ENCODE assay signal across 40 mouse cellular contexts in the genomic region with DNA sequence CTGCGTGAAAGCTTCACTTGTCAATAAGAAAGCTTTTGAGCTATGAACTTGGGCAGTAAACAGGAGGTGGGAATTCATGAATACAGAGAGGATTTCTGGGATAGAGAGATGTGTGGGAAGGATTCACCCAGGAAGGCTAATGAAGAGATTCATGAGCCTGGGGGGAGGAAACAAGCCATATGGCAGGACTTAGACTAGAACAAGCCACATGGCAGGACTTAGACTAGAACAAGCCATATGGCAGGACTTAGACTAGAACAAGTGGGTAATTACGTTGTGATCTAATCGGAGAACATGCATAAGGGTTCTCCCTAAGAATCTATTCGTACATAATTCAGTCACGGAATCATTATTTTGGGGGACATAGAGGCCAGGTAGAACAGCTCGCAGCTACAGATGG. TPM values are rescaled to one million over a fixed set of nuclear protein-coding genes. Genes with fewer than 3 reads are reported as not detected.
DNase-seq lines count a peak whose midpoint lies in the region; ATAC-seq and TF ChIP-seq lines count a peak whose summit lies in the region.
"Had no signal": no experiment of that assay in that cellular context is flagged by ENCODE, and none has a peak within 500 bp of the region (broad histone marks: within the 10 kb centered on the region; RNA-seq: fewer than 3 reads in every experiment).

No protein-coding gene starts in this region.

- H3K27me3 ChIP-seq in hindbrain, postnatal 0 days (ENCODE audit: insufficient read depth, low read length), result no peaks in the 10 kb centered on the region
- H3K27me3 ChIP-seq in hindbrain, embryonic 13.5 days, result no peaks in the 10 kb centered on the region
- H3K27me3 ChIP-seq: embryonic facial prominence, embryonic 12.5 days; forebrain, embryonic 15.5 days; heart, embryonic 13.5 days; hindbrain, embryonic 15.5 days; limb, embryonic 12.5 days; liver, embryonic 15.5 days had no signal

- TF ChIP-seq CTCF in hindbrain, postnatal 0 days (IDR thresholded peaks at IDR 0.05; ENCODE audit: low read depth), result no peak

- no peak overlapping the region for H3K9ac ChIP-seq in hindbrain, postnatal 0 days (replicated peaks; ENCODE audit: low read length)
- no peak overlapping the region for H3K9ac ChIP-seq in hindbrain, embryonic 13.5 days
- H3K9ac ChIP-seq: embryonic facial prominence, embryonic 12.5 days; forebrain, embryonic 15.5 days; heart, embryonic 13.5 days; hindbrain, embryonic 15.5 days; limb, embryonic 12.5 days; liver, embryonic 15.5 days; lung, embryonic 14.5 days had no signal

- H3K4me2 ChIP-seq in hindbrain, postnatal 0 days (ENCODE audit: low read depth, low read length), result no peak overlapping the region
- no peak overlapping the region for H3K4me2 ChIP-seq in hindbrain, embryonic 13.5 days
- H3K4me2 ChIP-seq: embryonic facial prominence, embryonic 12.5 days; forebrain, embryonic 15.5 days; heart, embryonic 13.5 days; hindbrain, embryonic 15.5 days; limb, embryonic 12.5 days; liver, embryonic 15.5 days; lung, embryonic 14.5 days had no signal

- no peaks in the 10 kb centered on the region for H3K9me3 ChIP-seq in hindbrain, postnatal 0 days (ENCODE audit: low read length)
- no peaks in the 10 kb centered on the region for H3K9me3 ChIP-seq in hindbrain, embryonic 13.5 days
- H3K9me3 ChIP-seq: embryonic facial prominence, embryonic 12.5 days; forebrain, embryonic 10.5 days; forebrain, embryonic 15.5 days; G1E; heart, embryonic 13.5 days; hindbrain, embryonic 15.5 days; limb, embryonic 12.5 days; liver, embryonic 15.5 days had no signal

- H3K36me3 ChIP-seq in hindbrain, postnatal 0 days (ENCODE audit: insufficient read depth, low read length), result no peaks in the 10 kb centered on the region
- no peaks in the 10 kb centered on the region for H3K36me3 ChIP-seq in hindbrain, embryonic 13.5 days
- H3K36me3 ChIP-seq: embryonic facial prominence, embryonic 12.5 days; forebrain, embryonic 10.5 days; forebrain, embryonic 15.5 days; G1E; heart, embryonic 13.5 days; hindbrain, embryonic 15.5 days; limb, embryonic 12.5 days; liver, embryonic 15.5 days had no signal

- H3K4me1 ChIP-seq in hindbrain, postnatal 0 days (ENCODE audit: insufficient read depth, low read length), result no peaks in the 10 kb centered on the region
- H3K4me1 ChIP-seq in hindbrain, embryonic 13.5 days (replicated peaks), result no peaks in the 10 kb centered on the region
- H3K4me1 ChIP-seq: embryonic facial prominence, embryonic 12.5 days; forebrain, embryonic 10.5 days; forebrain, embryonic 15.5 days; heart, embryonic 13.5 days; hindbrain, embryonic 15.5 days; limb, embryonic 12.5 days; liver, embryonic 15.5 days had no signal

- DNase-seq in cerebellum, adult 11 months, result peak; percentile 16
- no peak for DNase-seq in cerebellum, postnatal 25 days
- DNase-seq in hindbrain, postnatal 0 days (ENCODE audit: low spot score), result peak; percentile 3
- peak; percentile 93 for DNase-seq in brain, adult 2 months (ENCODE audit: low read depth, low spot score)
- DNase-seq in layer of hippocampus, adult 8-10 months (ENCODE audit: low spot score in 2 of 2), result peak; percentile 51 to 65
- DNase-seq in ovary, postnatal 10 days (ENCODE audit: low spot score), result no peak
- DNase-seq: adrenal gland, adult 8-10 months; embryo, embryonic 11 days; gastrocnemius, postnatal 10 days; heart, postnatal 10 days; kidney, adult 18-20 months; kidney, postnatal 36 days; lung, embryonic 14.5 days; lung, postnatal 14 days; midbrain, embryonic 14.5 days; thymus, adult 18-20 months; thymus, postnatal 25 days had no signal

- WGBS in hindbrain, postnatal 0 days, result 88% methylated on average over 6 of the region's 6 CpGs
- WGBS in hindbrain, embryonic 13.5 days, result 96% methylated on average over 6 of the region's 6 CpGs

- H3K4me3 ChIP-seq in hindbrain, postnatal 0 days (ENCODE audit: low read length), result no peak overlapping the region
- no peak overlapping the region for H3K4me3 ChIP-seq in hindbrain, embryonic 13.5 days
- H3K4me3 ChIP-seq: embryonic facial prominence, embryonic 12.5 days; forebrain, embryonic 10.5 days; forebrain, embryonic 15.5 days; heart, embryonic 13.5 days; hindbrain, embryonic 15.5 days; left cerebral cortex, adult 2 months; limb, embryonic 12.5 days; liver, embryonic 15.5 days had no signal

- no peak overlapping the region for H3K27ac ChIP-seq in hindbrain, postnatal 0 days
- H3K27ac ChIP-seq in hindbrain, embryonic 13.5 days, result no peak overlapping the region
- H3K27ac ChIP-seq: embryonic facial prominence, embryonic 12.5 days; forebrain, embryonic 10.5 days; forebrain, embryonic 15.5 days; heart, embryonic 13.5 days; hindbrain, embryonic 15.5 days; left cerebral cortex, adult 2 months; limb, embryonic 12.5 days; liver, embryonic 15.5 days had no signal

- no peak for ATAC-seq in hindbrain, postnatal 0 days
- no peak for ATAC-seq in hindbrain, embryonic 13.5 days (ENCODE audit: low FRiP score)
- ATAC-seq in erythroblast, adult 5-6 weeks (replicated peaks; ENCODE audit: low FRiP score, poor library complexity, severe bottlenecking), result no peak
- ATAC-seq: forebrain, embryonic 15.5 days had no signal

RNA-seq across cellular contexts. Expression of a gene that starts 1.0 kb away (rescaled TPM):
- not detected in 2 replicates for total RNA-seq in hindbrain, postnatal 0 days (2014; rRNA removed)
- not detected in 2 replicates for polyA plus RNA-seq in hindbrain, postnatal 0 days (2015; fragmentation: Nextera tagmentation; extraction: Ambion mirVana)
- not detected in 2 replicates for polyA plus RNA-seq in hindbrain, embryonic 13.5 days (2015; fragmentation: Nextera tagmentation; extraction: Ambion mirVana)
- not detected for total RNA-seq in layer of hippocampus, adult 8-10 months (2022)
- not detected in 2 replicates for total RNA-seq in erythroblast, adult 5-6 weeks (2015; ENCODE audit: low replicate concordance)
- total RNA-seq in erythroblast, adult 5-6 weeks (2017; ENCODE audit: low replicate concordance), result not detected in 2 replicates
- total RNA-seq: adrenal gland, adult 8-10 months; adrenal gland, postnatal 4 days; G1E; gastrocnemius, postnatal 10 days; heart, adult 8-10 months; heart, postnatal 10 days; hematopoietic stem cell, adult 5-6 weeks; left cerebral cortex, adult 2 months; left cerebral cortex, postnatal 25 days; liver, adult 2 months; monocyte, adult 5-6 weeks had no signal
- polyA plus RNA-seq: cerebellum, adult 2 months; embryonic facial prominence, embryonic 12.5 days; forebrain, embryonic 10.5 days; forebrain, embryonic 15.5 days; G1E; gonadal fat pad, adult 2 months; heart, embryonic 13.5 days; hindbrain, embryonic 15.5 days; intestine, embryonic 14.5 days; kidney, embryonic 16.5 days; limb, embryonic 12.5 days; liver, adult 2 months; liver, embryonic 15.5 days; lung, embryonic 14.5 days; midbrain, embryonic 14.5 days; neural tube, embryonic 14.5 days; stomach, embryonic 14.5 days had no signal

RNA-seq across cellular contexts. Expression of a gene that starts 14.0 kb away (rescaled TPM):
- not detected in 2 replicates for total RNA-seq in hindbrain, postnatal 0 days (2014; rRNA removed)
- not detected in 2 replicates for polyA plus RNA-seq in hindbrain, postnatal 0 days (2015; fragmentation: Nextera tagmentation; extraction: Ambion mirVana)
- polyA plus RNA-seq in hindbrain, embryonic 13.5 days (2015; fragmentation: Nextera tagmentation; extraction: Ambion mirVana), result not detected in 2 replicates
- not detected for total RNA-seq in layer of hippocampus, adult 8-10 months (2022)
- not detected in 2 replicates for total RNA-seq in erythroblast, adult 5-6 weeks (2015; ENCODE audit: low replicate concordance)
- not detected in 2 replicates for total RNA-seq in erythroblast, adult 5-6 weeks (2017; ENCODE audit: low replicate concordance)
- total RNA-seq: adrenal gland, adult 8-10 months; adrenal gland, postnatal 4 days; G1E; gastrocnemius, postnatal 10 days; heart, adult 8-10 months; heart, postnatal 10 days; hematopoietic stem cell, adult 5-6 weeks; left cerebral cortex, adult 2 months; left cerebral cortex, postnatal 25 days; liver, adult 2 months; monocyte, adult 5-6 weeks had no signal
- polyA plus RNA-seq: cerebellum, adult 2 months; embryonic facial prominence, embryonic 12.5 days; forebrain, embryonic 10.5 days; forebrain, embryonic 15.5 days; G1E; gonadal fat pad, adult 2 months; heart, embryonic 13.5 days; hindbrain, embryonic 15.5 days; intestine, embryonic 14.5 days; kidney, embryonic 16.5 days; limb, embryonic 12.5 days; liver, adult 2 months; liver, embryonic 15.5 days; lung, embryonic 14.5 days; midbrain, embryonic 14.5 days; neural tube, embryonic 14.5 days; stomach, embryonic 14.5 days had no signal

RNA-seq across cellular contexts. Expression of a gene that starts 37.8 kb away (rescaled TPM):
- total RNA-seq in hindbrain, postnatal 0 days (2014; rRNA removed), result not detected in 2 replicates
- not detected in 2 replicates for polyA plus RNA-seq in hindbrain, postnatal 0 days (2015; fragmentation: Nextera tagmentation; extraction: Ambion mirVana)
- polyA plus RNA-seq in hindbrain, embryonic 13.5 days (2015; fragmentation: Nextera tagmentation; extraction: Ambion mirVana), result not detected in 2 replicates
- not detected for total RNA-seq in layer of hippocampus, adult 8-10 months (2022)
- total RNA-seq in erythroblast, adult 5-6 weeks (2015; ENCODE audit: low replicate concordance), result not detected in 2 replicates
- total RNA-seq in erythroblast, adult 5-6 weeks (2017; ENCODE audit: low replicate concordance), result not detected in 2 replicates
- total RNA-seq: adrenal gland, adult 8-10 months; adrenal gland, postnatal 4 days; gastrocnemius, postnatal 10 days; heart, adult 8-10 months; heart, postnatal 10 days; hematopoietic stem cell, adult 5-6 weeks; left cerebral cortex, adult 2 months; left cerebral cortex, postnatal 25 days; liver, adult 2 months; monocyte, adult 5-6 weeks had no signal
- polyA plus RNA-seq: cerebellum, adult 2 months; embryonic facial prominence, embryonic 12.5 days; forebrain, embryonic 10.5 days; forebrain, embryonic 15.5 days; G1E; gonadal fat pad, adult 2 months; heart, embryonic 13.5 days; hindbrain, embryonic 15.5 days; intestine, embryonic 14.5 days; kidney, embryonic 16.5 days; limb, embryonic 12.5 days; liver, adult 2 months; liver, embryonic 15.5 days; lung, embryonic 14.5 days; midbrain, embryonic 14.5 days; neural tube, embryonic 14.5 days; stomach, embryonic 14.5 days had no signal

RNA-seq across cellular contexts. Expression of a gene that starts 41.0 kb away (rescaled TPM):
- not detected in 2 replicates for total RNA-seq in hindbrain, postnatal 0 days (2014; rRNA removed)
- polyA plus RNA-seq in hindbrain, postnatal 0 days (2015; fragmentation: Nextera tagmentation; extraction: Ambion mirVana), result not detected in 2 replicates
- not detected in 2 replicates for polyA plus RNA-seq in hindbrain, embryonic 13.5 days (2015; fragmentation: Nextera tagmentation; extraction: Ambion mirVana)
- not detected for total RNA-seq in layer of hippocampus, adult 8-10 months (2022)
- total RNA-seq in erythroblast, adult 5-6 weeks (2015; ENCODE audit: low replicate concordance), result not detected in 2 replicates
- not detected in 2 replicates for total RNA-seq in erythroblast, adult 5-6 weeks (2017; ENCODE audit: low replicate concordance)
- total RNA-seq: adrenal gland, adult 8-10 months; adrenal gland, postnatal 4 days; G1E; gastrocnemius, postnatal 10 days; heart, adult 8-10 months; heart, postnatal 10 days; hematopoietic stem cell, adult 5-6 weeks; left cerebral cortex, adult 2 months; left cerebral cortex, postnatal 25 days; liver, adult 2 months; monocyte, adult 5-6 weeks had no signal
- polyA plus RNA-seq: cerebellum, adult 2 months; embryonic facial prominence, embryonic 12.5 days; forebrain, embryonic 10.5 days; forebrain, embryonic 15.5 days; G1E; gonadal fat pad, adult 2 months; heart, embryonic 13.5 days; hindbrain, embryonic 15.5 days; intestine, embryonic 14.5 days; kidney, embryonic 16.5 days; limb, embryonic 12.5 days; liver, adult 2 months; liver, embryonic 15.5 days; lung, embryonic 14.5 days; midbrain, embryonic 14.5 days; neural tube, embryonic 14.5 days; stomach, embryonic 14.5 days had no signal

RNA-seq across cellular contexts. Expression of a gene that starts 53.0 kb away (rescaled TPM):
- not detected in 2 replicates for total RNA-seq in hindbrain, postnatal 0 days (2014; rRNA removed)
- polyA plus RNA-seq in hindbrain, postnatal 0 days (2015; fragmentation: Nextera tagmentation; extraction: Ambion mirVana), result not detected in 2 replicates
- not detected in 2 replicates for polyA plus RNA-seq in hindbrain, embryonic 13.5 days (2015; fragmentation: Nextera tagmentation; extraction: Ambion mirVana)
- not detected for total RNA-seq in layer of hippocampus, adult 8-10 months (2022)
- total RNA-seq in erythroblast, adult 5-6 weeks (2015; ENCODE audit: low replicate concordance), result not detected in 2 replicates
- not detected in 2 replicates for total RNA-seq in erythroblast, adult 5-6 weeks (2017; ENCODE audit: low replicate concordance)
- total RNA-seq: adrenal gland, adult 8-10 months; adrenal gland, postnatal 4 days; G1E; gastrocnemius, postnatal 10 days; heart, adult 8-10 months; heart, postnatal 10 days; hematopoietic stem cell, adult 5-6 weeks; left cerebral cortex, adult 2 months; left cerebral cortex, postnatal 25 days; liver, adult 2 months; monocyte, adult 5-6 weeks had no signal
- polyA plus RNA-seq: cerebellum, adult 2 months; embryonic facial prominence, embryonic 12.5 days; forebrain, embryonic 10.5 days; forebrain, embryonic 15.5 days; G1E; gonadal fat pad, adult 2 months; heart, embryonic 13.5 days; hindbrain, embryonic 15.5 days; intestine, embryonic 14.5 days; kidney, embryonic 16.5 days; limb, embryonic 12.5 days; liver, adult 2 months; liver, embryonic 15.5 days; lung, embryonic 14.5 days; midbrain, embryonic 14.5 days; neural tube, embryonic 14.5 days; stomach, embryonic 14.5 days had no signal

Comparison
In these comparisons a context has a peak if more than half of its experiments do, and no peak if none do; other contexts are left out.
1. DNase-seq: peak in cerebellum, adult 11 months (single experiment), hindbrain, postnatal 0 days (single experiment), brain, adult 2 months (single experiment) and layer of hippocampus, adult 8-10 months (2 of 2); none in cerebellum, postnatal 25 days (0 of 2) and ovary, postnatal 10 days (single experiment).